Mouse (Mus musculus) erythroblast, embryonic 14.5 days (primary cell): ENCODE results near the gene Bcas3.

Experiments used
- GATA1 ChIP-seq: IDR thresholded peaks from 2 replicates; pipeline ENCODE4 v1.6.1; 2012; ENCODE audit warnings: low read length, inconsistent platforms, mixed read lengths
- TAL1 ChIP-seq: IDR thresholded peaks from 3 replicates; pipeline ENCODE4 v1.6.1; 2012; ENCODE audit warnings: low read length, inconsistent platforms, mixed read lengths

GRCm38 (mm10) chr11:85520996-85521395 lies 168.0 kb downstream of the Bcas3 start:
- no peak for TF ChIP-seq GATA1
- no peak for TF ChIP-seq TAL1
